Mouse (Mus musculus) limb, embryonic 14.5 days (tissue): ENCODE data around the gene Cracr2b. TPM values are rescaled to one million over a fixed set of nuclear protein-coding genes. Genes with fewer than 3 reads are reported as not detected.

Source experiments
- ATAC-seq: fragments of 200-750 bp; cut with Nextera tagmentation; 2 replicates; pipeline ENCODE4 v1.8.0; 2017; ENCODE audit warnings: low read depth, moderate number of reproducible peaks, moderate TSS enrichment; ENCODE audit not compliant: low FRiP score
- DNase-seq: peaks from one replicate; pipeline ENCODE4 v3.0.0-alpha.2; 2015; ENCODE audit warnings: low spot score
- H3K27ac ChIP-seq: fragments of 300-500 bp; sonication (generic); replicated peaks from 2 replicates; pipeline ENCODE4 v1.5.1; 2014; ENCODE audit warnings: low read depth, mild to moderate bottlenecking, low read length, moderate library complexity, mixed read lengths
- H3K27me3 ChIP-seq: fragments of 300-500 bp; sonication (generic); 2 replicates; pipeline ENCODE4 v1.6.1; 2014; ENCODE audit warnings: low read length, mixed read lengths; ENCODE audit not compliant: control insufficient read depth, insufficient read depth
- H3K36me3 ChIP-seq: fragments of 300-500 bp; sonication (generic); 2 replicates; pipeline ENCODE4 v1.6.1; 2014; ENCODE audit warnings: mild to moderate bottlenecking, low read length, moderate library complexity, mixed read lengths; ENCODE audit not compliant: control insufficient read depth, insufficient read depth
- H3K4me1 ChIP-seq: fragments of 300-500 bp; sonication (generic); 2 replicates; pipeline ENCODE4 v1.6.1; 2014; ENCODE audit warnings: antibody characterized with exemption, low read length, mixed read lengths; ENCODE audit not compliant: control insufficient read depth, insufficient read depth
- H3K4me2 ChIP-seq: fragments of 300-500 bp; sonication (generic); replicated peaks from 2 replicates; pipeline ENCODE4 v1.6.1; 2014; ENCODE audit warnings: low read depth, mild to moderate bottlenecking, low read length, moderate library complexity; ENCODE audit not compliant: severe bottlenecking
- H3K4me3 ChIP-seq: fragments of 300-500 bp; sonication (generic); replicated peaks from 2 replicates; pipeline ENCODE4 v1.5.1; 2014; ENCODE audit warnings: low read length
- H3K9ac ChIP-seq: fragments of 300-500 bp; sonication (generic); 2 replicates; pipeline ENCODE4 v1.6.1; 2014; ENCODE audit warnings: mild to moderate bottlenecking, low read depth, low read length, moderate library complexity; ENCODE audit not compliant: severe bottlenecking
- H3K9me3 ChIP-seq: fragments of 300-500 bp; sonication (generic); 2 replicates; pipeline ENCODE4 v1.6.1; 2016; ENCODE audit warnings: low read length; ENCODE audit not compliant: control insufficient read depth
- POLR2A ChIP-seq: fragments of 200-500 bp; IDR thresholded peaks from 2 replicates; pipeline ENCODE4 v1.8.0; 2012; ENCODE audit warnings: inconsistent platforms, mild to moderate bottlenecking, moderate library complexity, borderline replicate concordance; ENCODE audit not compliant: insufficient read depth, insufficient read length; ENCODE audit errors: extremely low read depth
- WGBS: fragments of 180-500 bp; shearing (Covaris S2); extraction: QIAGEN DNeasy Blood & Tissue Kit; methylation state at CpG from one replicate; pipeline ENCODE4 v1.1.7; 2014; 5-methylcytosine and 5-hydroxymethylcytosine counted together
- polyA plus RNA-seq, 2 experiments: library from polyadenylated mRNA; depleted of rRNA in 1 of 2; stranded (reverse) in 1 of 2; unstranded in 1 of 2; fragments of >200 nt; fragmentation: Nextera tagmentation in 1 of 2; extraction: Ambion mirVana in 1 of 2; gene quantifications; 2 replicates each; pipeline versions ENCODE4 v1.2.1 to v1.2.3; 2012 to 2014

The Cracr2b gene
- polyA plus RNA-seq, 2 experiments, result 8.3 to 12.1 TPM

DNA sequence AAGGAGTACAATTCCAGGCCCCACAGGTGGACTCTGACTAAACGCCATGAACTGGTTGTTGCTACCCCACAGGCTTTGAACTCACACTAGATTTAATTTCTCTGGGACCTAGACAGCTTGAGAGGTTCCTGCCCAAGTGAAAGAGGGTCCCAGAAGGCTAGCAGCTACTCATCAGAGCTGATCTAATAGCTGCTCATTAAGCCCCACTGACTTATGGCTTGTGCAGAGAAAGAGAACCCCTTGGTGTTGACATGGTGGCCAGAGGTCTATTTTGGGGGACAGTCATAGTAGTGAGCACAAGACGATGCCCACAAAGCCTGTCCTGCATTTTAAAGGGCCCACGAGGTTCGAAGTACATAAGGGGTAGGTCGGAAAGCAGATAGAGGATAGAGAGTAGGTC lies 13.3 kb downstream of the Cracr2b start:
- DNase-seq (no peak), ATAC-seq (no peak)
- peaks cover 36% of the 10 kb centered on the region for H3K36me3 ChIP-seq
- H3K9ac ChIP-seq, result peak overlapping the region; percentile 96
- no peaks in the 10 kb centered on the region for H3K27me3 ChIP-seq
- H3K9me3 ChIP-seq, result no peaks in the 10 kb centered on the region
- no peak overlapping the region for H3K27ac ChIP-seq
- peaks cover 41% of the 10 kb centered on the region for H3K4me1 ChIP-seq
- no peak for TF ChIP-seq POLR2A
- peak overlapping the region; percentile 91 for H3K4me2 ChIP-seq
- H3K4me3 ChIP-seq, result peak overlapping the region; percentile 59
- WGBS, result 4% methylated on average over 5 of the region's 5 CpGs

DNA sequence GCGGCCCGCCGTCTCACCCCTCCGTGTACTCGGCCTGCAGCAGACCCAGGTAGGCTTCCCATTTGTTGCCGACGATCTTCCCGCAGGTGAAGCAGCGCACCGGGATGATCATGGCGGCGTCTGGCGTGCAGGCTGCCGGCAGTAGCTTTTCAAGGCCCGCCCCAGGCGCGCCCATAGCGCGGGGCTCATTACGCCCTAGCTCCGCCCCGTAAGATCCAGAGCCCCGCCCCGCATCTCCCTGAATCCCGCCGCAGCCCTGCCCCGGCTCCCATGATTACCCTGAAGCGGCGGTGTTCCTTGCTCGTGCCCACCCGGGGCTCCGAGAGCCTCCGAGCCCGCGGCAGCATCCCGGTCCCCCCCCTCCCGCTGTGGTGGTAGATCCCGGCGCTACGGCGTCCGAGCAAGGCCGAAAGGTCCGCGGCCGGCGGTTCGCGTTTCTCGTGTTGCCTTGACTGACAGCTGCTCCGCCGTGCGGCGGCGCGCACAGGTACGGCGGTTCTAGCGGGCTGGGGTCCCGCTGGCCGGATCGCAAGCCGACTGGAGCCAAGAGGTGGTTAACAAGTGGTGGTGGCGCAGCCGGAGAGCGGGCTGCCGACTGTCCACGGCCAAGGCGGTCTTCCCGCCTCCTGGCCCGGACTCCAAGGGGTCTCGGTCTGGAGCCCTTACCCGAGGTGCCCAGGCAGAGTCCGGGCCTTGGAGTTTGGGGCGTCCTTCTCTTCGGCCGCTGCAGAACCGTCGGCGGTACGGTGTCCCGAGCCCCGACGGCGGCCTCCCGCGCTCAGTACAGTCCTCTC lies 14.3 kb downstream of the Cracr2b start, which contains the start of the genes Polr2l and Tspan4:
TSS of gene Polr2l (minus strand) at position 122 of the 794 bp plus-strand sequence.
TSS of gene Tspan4 (plus strand) at position 230 of the 794 bp plus-strand sequence.
- Histone ChIP-seq H3K9me3 (no peaks in the 10 kb centered on the region), H3K27ac (peak within 1 kb of the TSS; percentile 92), H3K36me3 (peaks cover 26% of the 10 kb centered on the region), H3K4me2 (peak within 1 kb of the TSS; percentile 91), H3K4me3 (peak within 1 kb of the TSS; percentile 59), H3K4me1 (peaks cover 37% of the 10 kb centered on the region), H3K27me3 (no peaks in the 10 kb centered on the region), H3K9ac (peak within 1 kb of the TSS; percentile 96)
- peak; percentile 75 for ATAC-seq
- no peak for TF ChIP-seq POLR2A
- peak; percentile 86 for DNase-seq
- under 1% methylated on average over 61 of the region's 87 CpGs for WGBS

DNA sequence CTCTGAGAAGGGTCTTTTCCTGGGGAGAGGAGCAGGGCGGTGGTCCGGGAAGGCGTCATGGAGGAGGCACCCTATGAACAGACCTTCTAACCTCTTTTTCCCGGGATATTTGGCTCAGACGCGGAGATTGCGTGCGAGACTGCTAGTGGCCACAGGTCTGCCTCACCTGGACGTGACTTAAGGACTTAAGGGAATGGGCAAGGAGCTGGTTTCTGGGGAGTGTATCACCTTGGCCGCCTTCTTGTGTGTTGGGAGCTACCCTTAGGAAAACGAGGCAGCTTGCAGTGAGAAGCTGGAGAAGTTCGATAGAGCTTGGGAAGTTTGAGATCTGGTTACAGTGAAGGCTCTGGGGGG lies 14.9 kb downstream of the Cracr2b start:
- Histone ChIP-seq H3K27me3 (no peaks in the 10 kb centered on the region), H3K36me3 (peaks cover 20% of the 10 kb centered on the region), H3K4me1 (peaks cover 38% of the 10 kb centered on the region), H3K4me2 (peak overlapping the region; percentile 91), H3K9ac (peak overlapping the region; percentile 96), H3K27ac (peak overlapping the region; percentile 92), H3K9me3 (no peaks in the 10 kb centered on the region), H3K4me3 (peak overlapping the region; percentile 59)
- no peak for TF ChIP-seq POLR2A
- WGBS, result 3% methylated on average over 10 of the region's 12 CpGs
- DNase-seq (no peak), ATAC-seq (no peak)

DNA sequence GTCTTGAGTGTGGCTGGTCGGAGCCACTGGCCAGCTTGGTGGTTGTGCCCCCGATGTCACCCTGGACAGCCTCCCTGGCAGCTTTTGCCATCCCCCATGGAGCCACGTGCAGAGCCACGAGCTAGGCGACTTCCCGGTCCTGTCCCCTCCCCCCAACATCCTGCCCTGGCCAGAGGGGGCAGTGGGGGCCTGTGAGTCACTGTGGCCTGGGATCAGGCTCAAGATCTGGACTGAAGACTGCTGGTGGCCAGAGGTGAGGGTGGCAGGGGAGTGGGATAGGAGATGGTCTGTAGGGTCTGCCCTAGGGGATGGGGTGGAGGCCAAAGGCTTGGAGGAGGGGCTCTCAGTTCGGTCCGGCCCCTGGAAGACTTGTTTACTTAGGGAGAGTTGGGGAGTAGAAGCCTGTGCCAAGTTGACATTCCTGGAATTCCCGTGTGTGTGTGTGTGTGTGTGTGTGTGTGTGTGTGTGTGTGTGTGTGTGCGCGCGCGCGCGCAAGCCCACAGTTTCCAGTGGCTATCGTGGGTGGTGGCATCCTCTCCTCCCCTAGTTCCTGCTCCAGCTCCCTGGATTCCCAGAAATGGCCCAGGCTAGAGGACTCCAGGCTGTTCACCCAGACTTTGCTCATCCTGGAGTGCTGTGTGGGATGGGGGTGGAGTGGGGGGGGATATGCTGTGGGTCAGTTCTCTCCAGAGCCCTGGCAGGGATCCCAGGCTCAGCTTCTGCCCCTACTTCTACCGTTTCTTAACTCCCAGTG lies 15.5 kb downstream of the Cracr2b start:
- peak overlapping the region; percentile 59 for H3K4me3 ChIP-seq
- H3K9me3 ChIP-seq, result no peaks in the 10 kb centered on the region
- peak; percentile 53 for ATAC-seq
- H3K9ac ChIP-seq, result peak overlapping the region; percentile 96
- peak overlapping the region; percentile 92 for H3K27ac ChIP-seq
- WGBS, result under 1% methylated on average over 17 of the region's 17 CpGs
- TF ChIP-seq POLR2A, result no peak
- peaks cover 44% of the 10 kb centered on the region for H3K4me1 ChIP-seq
- peaks cover 14% of the 10 kb centered on the region for H3K36me3 ChIP-seq
- DNase-seq, result peak; percentile 68
- no peaks in the 10 kb centered on the region for H3K27me3 ChIP-seq
- peak overlapping the region; percentile 91 for H3K4me2 ChIP-seq

DNA sequence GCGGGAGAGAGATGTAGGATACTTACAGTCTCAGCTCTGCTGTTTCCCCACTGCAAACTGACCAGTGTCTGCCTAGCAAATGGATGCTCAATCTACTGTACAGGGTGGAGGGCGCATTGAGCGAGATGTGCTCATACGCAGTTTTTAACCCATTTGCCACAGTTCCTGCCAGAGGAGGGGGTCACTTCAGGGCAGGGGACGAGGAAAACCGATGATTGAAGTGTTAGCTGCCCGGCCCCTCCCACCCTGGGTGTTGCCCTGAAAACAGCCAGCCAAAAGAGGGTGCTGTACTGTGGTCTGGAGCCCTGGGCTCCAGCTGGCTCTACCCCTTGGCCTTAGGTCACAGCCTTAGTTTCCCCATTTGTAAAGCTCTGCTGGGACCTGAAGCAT lies 16.1 kb downstream of the Cracr2b start:
- H3K4me2 ChIP-seq, result peak overlapping the region; percentile 91
- no peak for ATAC-seq

More for the DNA sequence above, 16.1 kb downstream of the Cracr2b start:
- Histone ChIP-seq H3K27me3 (no peaks in the 10 kb centered on the region), H3K36me3 (peaks cover 10% of the 10 kb centered on the region), H3K4me1 (peaks cover 49% of the 10 kb centered on the region), H3K9me3 (no peaks in the 10 kb centered on the region), H3K9ac (peak overlapping the region; percentile 96), H3K27ac (peak overlapping the region; percentile 92), H3K4me3 (peak overlapping the region; percentile 59)
- TF ChIP-seq POLR2A, result no peak
- WGBS, result 21% methylated on average over 7 of the region's 7 CpGs
- no peak for DNase-seq
